Mouse (Mus musculus) heart, adult 2 months (tissue): Measurements from ENCODE around the gene Macrod1.

Experiments
- CTCF ChIP-seq: fragments of 200-600 bp; IDR thresholded peaks from 2 replicates; pipeline ENCODE4 v1.8.1; 2022; ENCODE audit warnings: antibody characterized with exemption, mild to moderate bottlenecking, moderate library complexity
- POLR2A ChIP-seq: fragments of 200-500 bp; IDR thresholded peaks from 2 replicates; pipeline ENCODE4 v1.6.1; 2011; ENCODE audit warnings: mild to moderate bottlenecking, low read depth, low read length, control low read depth; ENCODE audit not compliant: insufficient read depth

- TF ChIP-seq CTCF (no peak), POLR2A (no peak)
Observed at GRCm38 (mm10) chr19:7066034-7066827, 9.6 kb downstream of the Macrod1 start.
